Mouse (Mus musculus): ENCODE measurements around the gene Rrp9. TPM values are rescaled to one million over a fixed set of nuclear protein-coding genes. Genes with fewer than 3 reads are reported as not detected.

Rrp9 gene
- total and polyA plus RNA-seq, 3 experiments = 315 to 395 TPM; not detected in 1

- Histone ChIP-seq H3K27ac (ENCODE audit: control insufficient read depth, low read depth, low read length) (no peak overlapping the region), H3K9me3 (replicated peaks; ENCODE audit: insufficient read depth, low read length) (no peaks in the 10 kb centered on the region), H3K36me3 (ENCODE audit: control insufficient read depth in 1 of 2, insufficient read depth in 2 of 2, low read length in 2 of 2) (no peaks in the 10 kb centered on the region; a peak in 1 of 4 replicates), H3K9ac (ENCODE audit: control insufficient read depth, low read depth, low read length, poor library complexity, severe bottlenecking) (no peak overlapping the region), H3K79me2 (ENCODE audit: control insufficient read depth, insufficient read depth, low read length, poor library complexity) (no peaks in the 10 kb centered on the region), H3K27me3 (ENCODE audit: control insufficient read depth in 1 of 2, insufficient read depth in 2 of 2, low read length in 2 of 2) (no peaks in the 10 kb centered on the region), H3K4me3 (ENCODE audit: control insufficient read depth in 1 of 2, insufficient read depth in 1 of 2, low read depth in 2 of 2, low read length in 2 of 2) (no peak overlapping the region), H3K4me1 (ENCODE audit: control insufficient read depth in 1 of 2, insufficient read depth in 2 of 2, low read length in 2 of 2) (peaks cover 0 to 8% of the 10 kb centered on the region in 2 experiments; a peak in 2 of 4 replicates)
- no peak for DNase-seq (ENCODE audit: low read depth, low spot score)
- no peak for TF ChIP-seq ZNF384 (IDR thresholded peaks at IDR 0.05; ENCODE audit: low read depth, low read length)
- no peak for TF ChIP-seq ZC3H11A (IDR thresholded peaks at IDR 0.05; ENCODE audit: low read depth, low read length)
- TF ChIP-seq MYC (IDR thresholded peaks at IDR 0.05; ENCODE audit: low read depth, low read length) = no peak
- no peak for TF ChIP-seq MAX (IDR thresholded peaks at IDR 0.05; ENCODE audit: low read length)
These were observed 9.0 kb upstream of the Rrp9 start for GRCm38 (mm10) chr9:106466721-106467120.

GRCm38 (mm10) chr9:106467746-106468145 is 8.0 kb upstream of the Rrp9 start:
- Histone ChIP-seq H3K27ac (ENCODE audit: control insufficient read depth, low read depth, low read length) (no peak overlapping the region), H3K4me1 (ENCODE audit: control insufficient read depth in 1 of 2, insufficient read depth in 2 of 2, low read length in 2 of 2) (peaks cover 0 to 8% of the 10 kb centered on the region in 2 experiments; a peak in 2 of 4 replicates), H3K9me3 (replicated peaks; ENCODE audit: insufficient read depth, low read length) (no peaks in the 10 kb centered on the region), H3K79me2 (ENCODE audit: control insufficient read depth, insufficient read depth, low read length, poor library complexity) (no peaks in the 10 kb centered on the region), H3K4me3 (ENCODE audit: control insufficient read depth in 1 of 2, insufficient read depth in 1 of 2, low read depth in 2 of 2, low read length in 2 of 2) (no peak overlapping the region), H3K9ac (ENCODE audit: control insufficient read depth, low read depth, low read length, poor library complexity, severe bottlenecking) (no peak overlapping the region), H3K36me3 (ENCODE audit: control insufficient read depth in 1 of 2, insufficient read depth in 2 of 2, low read length in 2 of 2) (no peaks in the 10 kb centered on the region; a peak in 1 of 4 replicates), H3K27me3 (ENCODE audit: control insufficient read depth in 1 of 2, insufficient read depth in 2 of 2, low read length in 2 of 2) (no peaks in the 10 kb centered on the region)
- TF ChIP-seq TCF12 (IDR thresholded peaks at IDR 0.05; ENCODE audit: low read depth, low read length) (no peak), UBTF (IDR thresholded peaks at IDR 0.05; ENCODE audit: borderline replicate concordance, insufficient read depth, low read depth, low read length) (no peak), MXI1 (IDR thresholded peaks at IDR 0.05; ENCODE audit: low read depth, low read length) (no peak), TAL1 (IDR thresholded peaks at IDR 0.05; ENCODE audit: low read length) (no peak), ELF1 (IDR thresholded peaks at IDR 0.05; ENCODE audit: low read depth, low read length) (no peak), POLR2AphosphoS2 (IDR thresholded peaks at IDR 0.05; ENCODE audit: low read length) (no peak), MAX (IDR thresholded peaks at IDR 0.05; ENCODE audit: low read length) (no peak)
- DNase-seq (ENCODE audit: low read depth, low spot score) = no peak

- no peak for DNase-seq (ENCODE audit: low read depth, low spot score)
- no peaks in the 10 kb centered on the region for H3K9me3 ChIP-seq (replicated peaks; ENCODE audit: insufficient read depth, low read length)
- H3K9ac ChIP-seq (ENCODE audit: control insufficient read depth, low read depth, low read length, poor library complexity, severe bottlenecking) = no peak overlapping the region
- no peak overlapping the region for H3K4me3 ChIP-seq (ENCODE audit: control insufficient read depth in 1 of 2, insufficient read depth in 1 of 2, low read depth in 2 of 2, low read length in 2 of 2)
- TF ChIP-seq CTCF (IDR thresholded peaks at IDR 0.05 in 2 of 3, conservative IDR thresholded peaks at IDR 0.05 in 1 of 3; ENCODE audit: control insufficient read depth in 1 of 3, insufficient read depth in 1 of 3, low read depth in 2 of 3, low read length in 3 of 3, poor library complexity in 1 of 3, severe bottlenecking in 1 of 3) (peak in 2 of 3 experiments; percentile 30 to 36; a peak in 4 of 6 replicates), MYB (IDR thresholded peaks at IDR 0.05; ENCODE audit: low read depth, low read length) (no peak)
- H3K36me3 ChIP-seq (ENCODE audit: control insufficient read depth in 1 of 2, insufficient read depth in 2 of 2, low read length in 2 of 2) = no peaks in the 10 kb centered on the region; a peak in 1 of 4 replicates
- peaks cover 0 to 8% of the 10 kb centered on the region in 2 experiments; a peak in 2 of 4 replicates for H3K4me1 ChIP-seq (ENCODE audit: control insufficient read depth in 1 of 2, insufficient read depth in 2 of 2, low read length in 2 of 2)
- H3K79me2 ChIP-seq (ENCODE audit: control insufficient read depth, insufficient read depth, low read length, poor library complexity) = no peaks in the 10 kb centered on the region
- H3K27ac ChIP-seq (ENCODE audit: control insufficient read depth, low read depth, low read length) = no peak overlapping the region
- H3K27me3 ChIP-seq (ENCODE audit: control insufficient read depth in 1 of 2, insufficient read depth in 2 of 2, low read length in 2 of 2) = no peaks in the 10 kb centered on the region
These were observed 6.4 kb upstream of the Rrp9 start for GRCm38 (mm10) chr9:106469317-106469716.
